Mouse (Mus musculus) liver, adult 2 months (tissue): ENCODE data around the gene Cd300lb.

Experiments
- CTCF ChIP-seq: fragments of 200-500 bp; IDR thresholded peaks from 2 replicates; pipeline ENCODE4 v1.5.1; 2011; ENCODE audit warnings: low read depth, low read length, control low read depth
- POLR2A ChIP-seq: fragments of 200-500 bp; IDR thresholded peaks from 2 replicates; pipeline ENCODE4 v1.6.1; 2011; ENCODE audit warnings: low read length, control low read depth; ENCODE audit not compliant: insufficient read depth; ENCODE audit errors: extremely low read depth

GRCm38 (mm10) chr11:114934144-114934543 is at the start of gene Cd300lb:
- TF ChIP-seq POLR2A (no peak), CTCF (no peak)
